Mouse (Mus musculus) lung, adult 2 months (tissue): ENCODE data around the gene Cdca7l.

Experiments
- CTCF ChIP-seq: fragments of 200-500 bp; IDR thresholded peaks from 2 replicates; pipeline ENCODE4 v1.5.1; 2011; ENCODE audit warnings: mild to moderate bottlenecking, low read length, control low read depth; ENCODE audit not compliant: insufficient read depth
- POLR2A ChIP-seq: fragments of 200-500 bp; IDR thresholded peaks from 2 replicates; pipeline ENCODE4 v1.6.1; 2011; ENCODE audit warnings: low read depth, mild to moderate bottlenecking, control low read depth, low read length, borderline replicate concordance; ENCODE audit errors: extremely low read depth

DNA sequence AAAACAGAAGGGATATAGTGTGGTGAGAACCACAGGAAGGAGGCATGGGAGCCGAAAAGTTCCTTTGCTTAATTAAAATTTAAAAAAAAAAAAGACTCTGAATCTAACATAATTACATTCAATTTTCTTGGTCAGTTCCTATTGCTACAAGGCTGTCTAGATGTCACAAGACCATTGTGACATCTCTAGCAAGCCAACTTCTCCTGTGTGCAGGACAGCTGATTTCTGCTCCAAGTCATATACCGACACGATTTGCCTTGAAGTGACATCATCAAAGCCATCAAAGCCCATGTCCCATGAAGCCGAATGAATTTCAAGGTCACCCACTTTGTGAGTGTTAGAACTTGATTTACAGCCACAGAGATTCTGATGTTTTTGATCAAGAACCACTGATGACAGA lies 33.3 kb downstream of the Cdca7l start:
- TF ChIP-seq CTCF (no peak), POLR2A (no peak)
